Mouse (Mus musculus): Measurements from ENCODE around the gene Tmem169. TPM values are rescaled to one million over a fixed set of nuclear protein-coding genes. Genes with fewer than 3 reads are reported as not detected.
A peak's percentile ranks its signal among the peaks of the same experiment; 100 is the strongest.
"Not testable (repeated sequence)": the region's sequence is repeated elsewhere in the genome, so short reads cannot be mapped to it uniquely, and the experiment has no call there.

Tmem169 gene
- polyA plus RNA-seq, 1 experiment from 2014 or later, result 11.9 TPM

DNA sequence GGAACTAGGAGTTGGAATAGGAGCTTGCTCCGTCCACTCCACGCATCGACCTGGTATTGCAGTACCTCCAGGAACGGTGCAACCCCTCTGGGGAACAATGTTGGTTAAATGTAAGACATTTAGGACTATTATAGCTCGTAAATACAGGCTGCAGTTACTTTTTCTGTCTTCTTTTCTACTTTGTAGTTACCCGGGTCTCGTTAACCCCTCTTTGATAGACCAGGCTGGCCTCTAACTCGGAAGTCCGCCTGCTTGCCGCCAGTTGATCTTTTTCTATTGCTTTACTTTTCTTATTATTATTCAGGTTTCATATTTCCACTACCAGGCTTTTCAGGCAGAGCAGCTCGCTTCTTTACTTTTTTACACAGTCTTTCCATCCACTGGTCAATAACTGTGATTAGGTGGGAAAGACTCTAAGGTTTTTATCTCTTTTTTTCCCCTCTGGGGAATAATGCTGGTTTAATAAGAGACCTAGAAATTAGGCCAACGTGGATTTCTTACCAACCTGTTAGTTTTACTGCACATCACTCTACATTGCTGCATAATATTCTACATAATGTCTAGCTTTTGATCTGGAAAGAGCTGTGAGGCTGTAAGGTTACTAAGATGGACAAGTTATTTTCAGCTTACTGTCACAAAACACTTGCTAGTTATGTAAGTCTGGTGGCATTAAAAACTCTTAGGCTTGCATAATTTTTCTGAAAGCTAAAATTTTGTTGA is 39.7 kb upstream of the Tmem169 start:
- DNase-seq (ENCODE audit: low spot score) (peak; percentile 72), ATAC-seq (replicated peaks; ENCODE audit: low FRiP score) (peak; percentile 88)
- H3K4me3 ChIP-seq (ENCODE audit: low read depth, low read length), result peak overlapping the region; percentile 40; the same call in 1 of the 2 replicates
- peak overlapping the region; percentile 0; the same call in 1 of the 2 replicates for H3K4me2 ChIP-seq (ENCODE audit: low read depth, low read length, severe bottlenecking)
- WGBS, result 1% methylated on average over 12 of the region's 12 CpGs
- no peaks in the 10 kb centered on the region for H3K4me1 ChIP-seq (replicated peaks; ENCODE audit: control insufficient read depth, insufficient read depth, low read length)
- H3K9me3 ChIP-seq (ENCODE audit: control insufficient read depth, low read length), result no peaks in the 10 kb centered on the region
- no peaks in the 10 kb centered on the region for H3K36me3 ChIP-seq (ENCODE audit: control insufficient read depth, insufficient read depth, low read length)
- H3K9ac ChIP-seq (ENCODE audit: low read length), result no peak overlapping the region
- no peak overlapping the region; the same call in 1 of the 2 replicates for H3K27ac ChIP-seq (ENCODE audit: low read depth, low read length)
- H3K27me3 ChIP-seq (ENCODE audit: control insufficient read depth, insufficient read depth, low read length), result no peaks in the 10 kb centered on the region

DNA sequence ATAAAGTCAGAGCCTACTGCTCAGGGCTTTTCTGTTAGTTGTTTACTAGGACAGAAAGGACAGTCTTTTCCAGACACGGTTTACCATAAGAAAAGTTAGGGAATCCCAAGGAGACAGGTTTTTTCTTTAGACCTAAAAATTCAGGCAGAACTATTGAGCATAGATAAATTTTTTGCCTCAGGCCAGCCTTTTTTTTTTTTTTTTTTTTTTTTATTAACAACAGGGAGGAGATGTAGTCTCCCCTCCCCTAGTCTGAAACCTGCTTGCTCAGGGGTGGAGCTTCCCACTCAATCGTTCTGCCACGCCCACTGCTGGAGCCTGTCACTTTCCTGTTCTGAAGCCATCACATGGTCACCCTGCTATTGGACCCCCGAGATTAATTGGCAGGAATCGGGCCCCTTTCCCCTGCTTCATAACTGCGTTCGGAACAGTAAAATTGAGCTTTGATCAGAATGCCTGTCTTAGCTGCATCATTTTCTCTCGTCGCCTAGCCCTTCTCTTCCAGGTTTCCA is 35.9 kb upstream of the Tmem169 start:
- not testable (repeated sequence) for H3K27ac ChIP-seq (ENCODE audit: low read depth, low read length); ATAC-seq (replicated peaks; ENCODE audit: low FRiP score); H3K4me2 ChIP-seq (ENCODE audit: low read depth, low read length, severe bottlenecking); H3K36me3 ChIP-seq (ENCODE audit: control insufficient read depth, insufficient read depth, low read length); H3K4me1 ChIP-seq (replicated peaks; ENCODE audit: control insufficient read depth, insufficient read depth, low read length); H3K4me3 ChIP-seq (ENCODE audit: low read depth, low read length); H3K27me3 ChIP-seq (ENCODE audit: control insufficient read depth, insufficient read depth, low read length); H3K9me3 ChIP-seq (ENCODE audit: control insufficient read depth, low read length); H3K9ac ChIP-seq (ENCODE audit: low read length); DNase-seq (ENCODE audit: low spot score)
- 45% methylated on average over 9 of the region's 9 CpGs for WGBS

DNA sequence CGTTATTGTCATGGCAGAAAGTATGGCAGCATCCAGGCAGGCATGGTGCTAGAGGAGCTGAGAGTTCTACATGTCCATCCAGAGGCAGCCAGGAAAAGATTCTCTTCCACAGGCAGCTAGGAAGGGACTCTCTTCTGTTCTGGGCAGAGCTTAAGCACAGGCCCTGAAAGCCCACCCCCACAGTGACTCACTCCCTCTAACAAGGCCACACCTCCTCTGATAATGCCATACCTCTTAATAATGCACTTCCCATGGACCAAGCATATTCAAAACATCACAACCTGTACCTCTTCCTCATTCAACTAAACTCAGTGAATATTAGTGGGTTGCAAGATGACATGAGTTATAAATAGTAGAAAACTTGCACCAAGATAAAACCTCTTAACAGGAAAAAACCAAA is 32.4 kb upstream of the Tmem169 start:
- no peak overlapping the region for H3K4me3 ChIP-seq (ENCODE audit: low read depth, low read length)
- H3K4me2 ChIP-seq (ENCODE audit: low read depth, low read length, severe bottlenecking), result no peak overlapping the region
- no peaks in the 10 kb centered on the region for H3K27me3 ChIP-seq (ENCODE audit: control insufficient read depth, insufficient read depth, low read length)
- ATAC-seq (replicated peaks; ENCODE audit: low FRiP score) (no peak), DNase-seq (ENCODE audit: low spot score) (no peak)
- H3K9me3 ChIP-seq (ENCODE audit: control insufficient read depth, low read length), result no peaks in the 10 kb centered on the region
- H3K9ac ChIP-seq (ENCODE audit: low read length), result no peak overlapping the region
- H3K27ac ChIP-seq (ENCODE audit: low read depth, low read length), result no peak overlapping the region
- H3K36me3 ChIP-seq (ENCODE audit: control insufficient read depth, insufficient read depth, low read length), result no peaks in the 10 kb centered on the region
- 77% methylated on average over 1 of the region's 1 CpGs for WGBS
- peaks cover 3% of the 10 kb centered on the region; the same call in 1 of the 2 replicates for H3K4me1 ChIP-seq (replicated peaks; ENCODE audit: control insufficient read depth, insufficient read depth, low read length)

DNA sequence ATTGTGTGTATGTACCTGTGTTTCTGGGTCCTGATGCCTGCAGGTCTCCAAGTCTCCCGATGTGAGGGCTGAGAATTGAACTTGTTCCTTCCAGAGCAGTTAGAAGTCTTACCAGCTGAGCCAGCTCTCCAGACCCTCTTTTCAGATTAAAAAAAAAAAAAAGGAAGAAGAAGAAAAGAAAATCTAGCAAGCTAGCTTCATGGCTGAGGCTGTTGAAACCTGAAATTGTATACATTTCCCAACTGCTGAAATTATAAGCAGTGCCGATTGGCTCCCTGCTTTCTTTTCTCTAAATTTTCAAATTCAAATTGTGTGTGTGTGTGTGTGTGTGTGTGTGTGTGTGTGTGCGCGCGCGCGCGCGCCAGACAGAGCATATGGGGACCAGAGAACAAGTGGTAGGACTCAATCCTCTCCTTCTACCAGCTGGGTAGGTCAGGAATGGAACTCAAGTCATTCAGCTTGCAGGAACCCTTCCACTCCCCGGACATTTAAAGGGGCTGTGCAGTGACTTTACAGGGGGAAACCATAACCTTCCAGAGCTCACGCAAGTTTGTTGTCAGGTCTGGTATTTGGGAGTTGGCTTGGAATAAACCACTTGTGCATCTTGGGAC is 30.2 kb upstream of the Tmem169 start:
- no peak overlapping the region for H3K27ac ChIP-seq (ENCODE audit: low read depth, low read length)
- H3K36me3 ChIP-seq (ENCODE audit: control insufficient read depth, insufficient read depth, low read length), result no peaks in the 10 kb centered on the region
- ATAC-seq (replicated peaks; ENCODE audit: low FRiP score) (no peak), DNase-seq (ENCODE audit: low spot score) (no peak)
- H3K4me2 ChIP-seq (ENCODE audit: low read depth, low read length, severe bottlenecking), result peak overlapping the region; percentile 58
- peak overlapping the region; percentile 32 for H3K4me3 ChIP-seq (ENCODE audit: low read depth, low read length)
- no peaks in the 10 kb centered on the region for H3K27me3 ChIP-seq (ENCODE audit: control insufficient read depth, insufficient read depth, low read length)
- peaks cover 3% of the 10 kb centered on the region; the same call in 1 of the 2 replicates for H3K4me1 ChIP-seq (replicated peaks; ENCODE audit: control insufficient read depth, insufficient read depth, low read length)
- H3K9ac ChIP-seq (ENCODE audit: low read length), result no peak overlapping the region
- WGBS, result 32% methylated on average over 11 of the region's 11 CpGs
- no peaks in the 10 kb centered on the region for H3K9me3 ChIP-seq (ENCODE audit: control insufficient read depth, low read length)

DNA sequence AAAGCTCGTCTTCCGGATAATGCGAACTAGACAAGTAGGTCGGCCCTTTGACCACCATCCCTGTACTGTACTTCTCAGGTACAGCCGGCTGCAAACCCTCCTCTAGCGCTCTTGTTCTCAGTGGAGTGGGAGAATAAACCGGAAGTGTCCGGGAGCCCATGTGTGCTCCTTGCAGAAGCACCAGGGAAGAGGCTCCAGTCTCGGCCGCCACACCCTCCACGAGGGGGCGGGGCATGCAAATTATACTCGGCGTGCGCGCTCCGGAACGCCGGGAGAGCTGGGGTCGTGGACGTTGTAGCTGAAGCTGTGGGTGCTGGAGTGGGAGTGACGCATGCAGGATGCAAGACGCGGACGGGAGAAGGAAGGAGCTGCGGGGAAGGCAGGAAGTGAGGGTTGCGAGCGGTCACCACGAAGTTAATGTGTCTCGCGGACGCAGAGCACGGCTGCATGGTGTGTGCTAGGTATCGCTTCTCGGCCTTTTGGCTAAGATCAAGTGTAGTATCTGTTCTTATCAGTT is 29.6 kb upstream of the Tmem169 start:
- H3K36me3 ChIP-seq (ENCODE audit: control insufficient read depth, insufficient read depth, low read length), result no peaks in the 10 kb centered on the region
- H3K4me3 ChIP-seq (ENCODE audit: low read depth, low read length), result peak overlapping the region; percentile 32
- WGBS, result 2% methylated on average over 35 of the region's 35 CpGs
- peaks cover 9% of the 10 kb centered on the region; the same call in 1 of the 2 replicates for H3K4me1 ChIP-seq (replicated peaks; ENCODE audit: control insufficient read depth, insufficient read depth, low read length)
- peak overlapping the region; percentile 65 for H3K9ac ChIP-seq (ENCODE audit: low read length)
- H3K27me3 ChIP-seq (ENCODE audit: control insufficient read depth, insufficient read depth, low read length), result no peaks in the 10 kb centered on the region
- ATAC-seq (replicated peaks; ENCODE audit: low FRiP score) (peak; percentile 92), DNase-seq (ENCODE audit: low spot score) (peak; percentile 96)
- peak overlapping the region; percentile 86 for H3K27ac ChIP-seq (ENCODE audit: low read depth, low read length)
- peak overlapping the region; percentile 58 for H3K4me2 ChIP-seq (ENCODE audit: low read depth, low read length, severe bottlenecking)
- H3K9me3 ChIP-seq (ENCODE audit: control insufficient read depth, low read length), result no peaks in the 10 kb centered on the region

DNA sequence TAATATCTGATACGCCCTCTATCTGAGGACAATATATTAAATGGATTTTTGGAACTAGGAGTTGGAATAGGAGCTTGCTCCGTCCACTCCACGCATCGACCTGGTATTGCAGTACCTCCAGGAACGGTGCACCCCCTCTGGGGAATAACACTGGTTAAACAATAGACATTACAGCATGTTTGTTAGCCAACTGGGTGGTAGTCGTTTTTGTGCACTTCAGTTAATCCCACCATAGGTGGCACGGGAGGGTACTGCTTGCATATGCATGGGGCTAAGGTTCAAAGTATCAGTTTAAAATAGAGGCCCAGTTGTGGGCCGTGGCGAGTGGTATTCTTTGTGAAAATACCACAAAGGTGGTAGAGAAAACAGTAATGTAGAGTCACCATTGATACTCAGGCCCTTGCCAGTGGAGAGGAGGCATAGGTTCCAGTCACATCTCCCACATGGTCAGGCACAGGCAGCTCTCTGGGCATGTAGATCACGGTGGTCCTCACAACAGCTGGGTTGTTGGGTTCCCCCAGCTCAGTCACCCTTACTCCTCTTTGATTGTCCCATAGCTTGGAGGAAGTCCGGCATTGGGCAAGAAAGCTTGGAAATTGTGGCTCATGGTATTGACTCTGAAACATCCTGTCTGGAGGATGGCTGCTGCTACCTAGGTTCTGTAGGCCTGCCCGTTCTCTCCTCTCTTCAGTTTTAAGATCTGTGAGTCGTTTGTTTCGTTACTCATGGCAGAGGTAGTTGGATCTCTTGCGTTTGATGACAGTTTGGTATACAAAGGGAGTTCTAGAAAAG is 28.9 kb upstream of the Tmem169 start:
- Histone ChIP-seq H3K4me1 (replicated peaks; ENCODE audit: control insufficient read depth, insufficient read depth, low read length) (peaks cover 9% of the 10 kb centered on the region; the same call in 1 of the 2 replicates), H3K9me3 (ENCODE audit: control insufficient read depth, low read length) (no peaks in the 10 kb centered on the region), H3K9ac (ENCODE audit: low read length) (peak overlapping the region; percentile 65), H3K4me2 (ENCODE audit: low read depth, low read length, severe bottlenecking) (peak overlapping the region; percentile 58), H3K27me3 (ENCODE audit: control insufficient read depth, insufficient read depth, low read length) (no peaks in the 10 kb centered on the region), H3K27ac (ENCODE audit: low read depth, low read length) (peak overlapping the region; percentile 1; the same call in 1 of the 2 replicates), H3K4me3 (ENCODE audit: low read depth, low read length) (peak overlapping the region; percentile 32), H3K36me3 (ENCODE audit: control insufficient read depth, insufficient read depth, low read length) (no peaks in the 10 kb centered on the region)
- 6% methylated on average over 15 of the region's 15 CpGs for WGBS
- DNase-seq (ENCODE audit: low spot score) (peak; percentile 83), ATAC-seq (replicated peaks; ENCODE audit: low FRiP score) (peak; percentile 93)

DNA sequence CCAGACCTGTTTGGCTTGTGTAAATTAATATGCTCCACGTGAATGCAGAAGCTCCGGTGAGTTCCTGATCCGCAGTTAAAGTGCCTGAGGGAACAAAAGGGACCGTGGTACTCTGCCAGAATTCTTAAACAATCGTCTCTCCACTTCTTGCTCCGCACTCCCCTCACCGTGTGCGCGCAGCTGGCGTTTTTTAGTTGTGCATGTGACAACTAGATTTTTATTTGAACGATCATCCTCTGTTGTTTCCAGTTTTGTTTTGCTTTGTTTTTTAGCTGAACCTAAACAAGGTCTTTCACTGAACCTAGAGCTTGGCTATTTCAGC is 28.4 kb upstream of the Tmem169 start:
- H3K36me3 ChIP-seq (ENCODE audit: control insufficient read depth, insufficient read depth, low read length), result no peaks in the 10 kb centered on the region
- H3K27me3 ChIP-seq (ENCODE audit: control insufficient read depth, insufficient read depth, low read length), result no peaks in the 10 kb centered on the region
- H3K4me3 ChIP-seq (ENCODE audit: low read depth, low read length), result 0 out of 2 replicates have a peak overlapping the region, but pooled peaks have one; percentile 32
- no peak for ATAC-seq (replicated peaks; ENCODE audit: low FRiP score)
- DNase-seq (ENCODE audit: low spot score), result peak; percentile 53
- 39% methylated on average over 11 of the region's 11 CpGs for WGBS
- H3K4me2 ChIP-seq (ENCODE audit: low read depth, low read length, severe bottlenecking), result peak overlapping the region; percentile 58; the same call in 1 of the 2 replicates
- H3K9ac ChIP-seq (ENCODE audit: low read length), result no peak overlapping the region; the same call in 1 of the 2 replicates
- H3K9me3 ChIP-seq (ENCODE audit: control insufficient read depth, low read length), result no peaks in the 10 kb centered on the region
- 0 out of 2 replicates have a peak overlapping the region, but pooled peaks have one; percentile 1 for H3K27ac ChIP-seq (ENCODE audit: low read depth, low read length)
- peaks cover 9% of the 10 kb centered on the region; the same call in 1 of the 2 replicates for H3K4me1 ChIP-seq (replicated peaks; ENCODE audit: control insufficient read depth, insufficient read depth, low read length)

Data from forebrain, embryonic 11.5 days (tissue).